Mouse (Mus musculus) gastrocnemius, adult 18-20 months (tissue): ENCODE measurements around the gene Plppr4. TPM values are rescaled to one million over a fixed set of nuclear protein-coding genes. Genes with fewer than 3 reads are reported as not detected.

Source experiments
- DNase-seq: peaks from one replicate; pipeline ENCODE4 v3.0.0; 2021; ENCODE audit warnings: low spot score
- microRNA-seq: library from miRNA; unstranded; fragments of <30 nt; microRNA quantifications from one replicate; pipeline ENCODE4 v1.2.0, GENCODE M21; 2021
- total RNA-seq, 2 experiments: library from RNA; stranded (reverse); gene quantifications; 2 replicates each; pipeline ENCODE4 v1.2.3; 2021

Gene Plppr4
- total RNA-seq, 2 experiments from 2014 or later = 0.14 TPM; not detected in 1

DNA sequence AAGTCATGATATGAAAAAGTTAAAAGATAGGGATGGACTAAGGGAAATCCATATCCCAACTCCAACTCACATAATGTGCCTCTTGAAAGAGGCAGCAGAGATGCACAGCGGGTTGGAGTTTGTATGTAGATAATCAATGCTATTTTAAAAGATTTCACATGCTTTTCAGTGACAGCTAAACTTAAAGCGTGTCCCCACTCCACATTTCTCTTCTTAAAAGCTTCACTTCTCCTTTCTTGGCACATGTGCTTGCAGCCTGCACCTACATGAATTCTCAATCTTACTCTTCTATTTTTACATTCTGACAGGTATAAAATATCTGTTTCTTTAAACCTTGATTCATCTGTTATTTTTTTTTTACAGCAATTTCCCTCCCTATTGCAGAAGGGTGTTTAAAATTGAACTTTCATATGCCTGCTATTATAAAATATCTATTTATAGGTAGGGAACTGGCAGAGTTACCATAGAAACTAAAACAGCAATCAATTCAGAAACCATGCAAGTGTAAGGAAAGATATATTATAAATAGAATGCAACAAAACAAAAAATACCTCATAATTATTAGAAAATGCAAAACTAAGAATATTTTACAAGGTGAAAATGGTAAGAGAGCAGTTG is 66.3 kb downstream of the Plppr4 start:
- no peak for DNase-seq

Small RNA genes within 50 kb of the gene (microRNA-seq; reads per million reads assigned to microRNA genes)
- gene Gm22408 = not detected

Other genes starting within 250 kb of the Plppr4 start
- gene Plppr5, start 214.0 kb upstream of the Plppr4 start, total RNA-seq = not detected